Mouse (Mus musculus) naive thymus-derived CD4-positive, alpha-beta T cell, adult 2 months (primary cell): ENCODE results near the gene Esrrg.

ENCODE experiments used
- DNase-seq: peaks from one replicate; pipeline ENCODE4 v3.0.0-alpha.2; 2011; ENCODE audit warnings: low read depth

The Esrrg gene

GRCm38 (mm10) chr1:187706046-187706445, 97.5 kb downstream of the Esrrg start:
- DNase-seq, result no peak

GRCm38 (mm10) chr1:187707176-187707575, 98.6 kb downstream of the Esrrg start:
- DNase-seq, result no peak

- DNase-seq, result no peak
These were observed 101.9 kb downstream of the Esrrg start for GRCm38 (mm10) chr1:187710434-187710948.

- DNase-seq, result no peak
These were observed 112.4 kb downstream of the Esrrg start for GRCm38 (mm10) chr1:187721035-187721434.

GRCm38 (mm10) chr1:187722016-187722415, 113.4 kb downstream of the Esrrg start:
- no peak for DNase-seq

- DNase-seq, result no peak
These were observed 116.1 kb downstream of the Esrrg start for GRCm38 (mm10) chr1:187724651-187725050.

- DNase-seq, result no peak
These were observed 116.8 kb downstream of the Esrrg start for GRCm38 (mm10) chr1:187725351-187725750.

GRCm38 (mm10) chr1:187731171-187731570, 122.6 kb downstream of the Esrrg start:
- no peak for DNase-seq

- no peak for DNase-seq
These were observed 127.9 kb downstream of the Esrrg start for GRCm38 (mm10) chr1:187736507-187736906.

- no peak for DNase-seq
These were observed 128.7 kb downstream of the Esrrg start for GRCm38 (mm10) chr1:187737296-187737695.

- no peak for DNase-seq
These were observed 131.9 kb downstream of the Esrrg start for GRCm38 (mm10) chr1:187740531-187740930.

- DNase-seq, result no peak
These were observed 132.7 kb downstream of the Esrrg start for GRCm38 (mm10) chr1:187741306-187741705.

GRCm38 (mm10) chr1:187742071-187742470, 133.5 kb downstream of the Esrrg start:
- no peak for DNase-seq

GRCm38 (mm10) chr1:187749294-187749693, 140.7 kb downstream of the Esrrg start:
- no peak for DNase-seq

GRCm38 (mm10) chr1:187749931-187750330, 141.3 kb downstream of the Esrrg start:
- DNase-seq, result no peak

GRCm38 (mm10) chr1:187755528-187755927, 146.9 kb downstream of the Esrrg start:
- no peak for DNase-seq

- no peak for DNase-seq
These were observed 149.4 kb downstream of the Esrrg start for GRCm38 (mm10) chr1:187757981-187758380.

GRCm38 (mm10) chr1:187758546-187758945, 150.0 kb downstream of the Esrrg start:
- no peak for DNase-seq

GRCm38 (mm10) chr1:187759536-187759935, 150.9 kb downstream of the Esrrg start:
- DNase-seq, result no peak

- DNase-seq, result no peak
These were observed 154.3 kb downstream of the Esrrg start for GRCm38 (mm10) chr1:187762641-187763450.

- DNase-seq, result no peak
These were observed 154.8 kb downstream of the Esrrg start for GRCm38 (mm10) chr1:187763451-187763755.

- DNase-seq, result no peak
These were observed 155.2 kb downstream of the Esrrg start for GRCm38 (mm10) chr1:187763821-187764220.

GRCm38 (mm10) chr1:187765577-187765976, 157.0 kb downstream of the Esrrg start:
- no peak for DNase-seq

- DNase-seq, result no peak
These were observed 158.8 kb downstream of the Esrrg start for GRCm38 (mm10) chr1:187767355-187767754.
